Mouse (Mus musculus): Measurements from ENCODE around the gene Lrrc8c.

The Lrrc8c gene

DNA sequence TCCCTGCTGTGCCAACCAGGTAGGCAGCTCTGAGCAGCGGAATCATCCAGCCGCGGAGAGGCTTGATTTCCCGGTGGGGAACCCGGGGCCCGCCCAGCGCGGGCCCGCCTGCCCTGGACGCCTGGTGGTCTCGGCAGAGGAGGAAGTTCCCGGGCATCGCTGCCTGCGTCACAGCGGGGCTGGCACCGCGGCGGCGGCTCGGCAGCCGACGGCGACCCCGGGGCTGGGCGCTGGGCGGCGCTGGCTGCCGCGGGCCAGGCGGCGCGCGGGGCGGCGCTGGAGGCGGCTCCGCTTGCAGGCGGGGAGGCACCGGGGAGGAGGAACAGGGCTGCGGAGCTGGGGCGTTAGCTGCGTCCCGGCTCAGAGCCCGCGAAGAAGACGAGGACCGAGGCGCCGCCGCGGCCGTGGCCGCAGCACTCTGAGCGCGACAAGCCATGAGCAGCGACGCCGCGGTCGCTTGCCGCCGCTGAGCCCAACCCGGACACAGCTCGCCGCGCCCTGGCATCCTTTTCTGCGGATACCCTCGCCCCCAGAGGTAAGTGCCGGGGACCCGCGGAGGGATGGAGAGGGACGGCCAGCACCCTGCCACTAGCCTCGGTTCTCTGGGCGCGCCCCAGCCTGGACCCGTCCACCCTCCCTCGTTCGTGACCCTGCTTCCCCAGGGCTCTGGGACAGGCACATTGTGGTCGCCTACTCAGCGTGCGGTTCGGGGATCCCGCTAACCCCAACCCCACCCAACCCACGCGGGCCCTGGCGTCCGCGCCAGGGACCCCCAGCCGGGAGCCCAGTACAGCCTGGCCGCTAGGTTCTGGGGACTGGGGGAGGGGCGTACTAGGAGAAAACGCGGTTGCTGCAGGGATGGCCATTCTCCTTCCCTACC, at the start of gene Lrrc8c:
Gene Lrrc8c (plus strand): TSS at position 293 of the 880 bp plus-strand sequence.
- TF ChIP-seq CTCF (conservative IDR thresholded peaks at IDR 0.05; ENCODE audit: low read length) = no peak
- no peak for TF ChIP-seq NANOG (IDR thresholded peaks at IDR 0.05; ENCODE audit: borderline replicate concordance, low read length)
- no peak for TF ChIP-seq POU5F1 (IDR thresholded peaks at IDR 0.05; ENCODE audit: borderline replicate concordance, low read length)
- peaks cover 56% of the 10 kb centered on the region for H3K27me3 ChIP-seq (ENCODE audit: insufficient read depth, low read length)
- no peaks in the 10 kb centered on the region for H3K36me3 ChIP-seq (ENCODE audit: insufficient read depth, low read length)
- peaks cover 15% of the 10 kb centered on the region for H3K4me1 ChIP-seq (replicated peaks; ENCODE audit: low read depth, low read length)
- no peaks in the 10 kb centered on the region for H3K9me3 ChIP-seq (ENCODE audit: low read length)
- peak within 1 kb of the TSS; percentile 91 for H3K4me3 ChIP-seq (replicated peaks; ENCODE audit: low read length)

- no peaks in the 10 kb centered on the region for H3K9me3 ChIP-seq (ENCODE audit: low read length)
- H3K36me3 ChIP-seq (ENCODE audit: insufficient read depth, low read length) = no peaks in the 10 kb centered on the region
- TF ChIP-seq CTCF (conservative IDR thresholded peaks at IDR 0.05; ENCODE audit: low read length) (no peak), POU5F1 (IDR thresholded peaks at IDR 0.05; ENCODE audit: borderline replicate concordance, low read length) (no peak), NANOG (IDR thresholded peaks at IDR 0.05; ENCODE audit: borderline replicate concordance, low read length) (no peak)
- H3K4me1 ChIP-seq (replicated peaks; ENCODE audit: low read depth, low read length) = no peaks in the 10 kb centered on the region
- no peaks in the 10 kb centered on the region for H3K27me3 ChIP-seq (ENCODE audit: insufficient read depth, low read length)
- no peak overlapping the region for H3K4me3 ChIP-seq (replicated peaks; ENCODE audit: low read length)
Observed at GRCm38 (mm10) chr5:105472983-105473705, 46.0 kb upstream of the Lrrc8c start.

- peaks cover 8% of the 10 kb centered on the region; the same call in 1 of the 2 replicates for H3K4me1 ChIP-seq (replicated peaks; ENCODE audit: low read depth, low read length)
- no peak for TF ChIP-seq CTCF (conservative IDR thresholded peaks at IDR 0.05; ENCODE audit: low read length)
- no peak for TF ChIP-seq POU5F1 (IDR thresholded peaks at IDR 0.05; ENCODE audit: borderline replicate concordance, low read length)
- TF ChIP-seq NANOG (IDR thresholded peaks at IDR 0.05; ENCODE audit: borderline replicate concordance, low read length) = no peak
- no peaks in the 10 kb centered on the region for H3K9me3 ChIP-seq (ENCODE audit: low read length)
- H3K4me3 ChIP-seq (replicated peaks; ENCODE audit: low read length) = no peak overlapping the region
- H3K27me3 ChIP-seq (ENCODE audit: insufficient read depth, low read length) = peaks cover 29% of the 10 kb centered on the region
- no peaks in the 10 kb centered on the region for H3K36me3 ChIP-seq (ENCODE audit: insufficient read depth, low read length)
Observed at GRCm38 (mm10) chr5:105477527-105477926, 41.7 kb upstream of the Lrrc8c start.

GRCm38 (mm10) chr5:105479673-105480072, 39.5 kb upstream of the Lrrc8c start:
- H3K4me1 ChIP-seq (replicated peaks; ENCODE audit: low read depth, low read length) = peaks cover 8% of the 10 kb centered on the region; the same call in 1 of the 2 replicates
- H3K9me3 ChIP-seq (ENCODE audit: low read length) = no peaks in the 10 kb centered on the region
- peak overlapping the region; percentile 65 for H3K4me3 ChIP-seq (replicated peaks; ENCODE audit: low read length)
- H3K36me3 ChIP-seq (ENCODE audit: insufficient read depth, low read length) = no peaks in the 10 kb centered on the region
- H3K27me3 ChIP-seq (ENCODE audit: insufficient read depth, low read length) = peaks cover 30% of the 10 kb centered on the region
- TF ChIP-seq NANOG (IDR thresholded peaks at IDR 0.05; ENCODE audit: borderline replicate concordance, low read length) (no peak), POU5F1 (IDR thresholded peaks at IDR 0.05; ENCODE audit: borderline replicate concordance, low read length) (no peak), CTCF (conservative IDR thresholded peaks at IDR 0.05; ENCODE audit: low read length) (no peak)

- Histone ChIP-seq H3K27me3 (ENCODE audit: insufficient read depth, low read length) (peaks cover 30% of the 10 kb centered on the region), H3K36me3 (ENCODE audit: insufficient read depth, low read length) (no peaks in the 10 kb centered on the region), H3K9me3 (ENCODE audit: low read length) (no peaks in the 10 kb centered on the region), H3K4me3 (replicated peaks; ENCODE audit: low read length) (peak overlapping the region; percentile 65; the same call in 1 of the 2 replicates), H3K4me1 (replicated peaks; ENCODE audit: low read depth, low read length) (peaks cover 8% of the 10 kb centered on the region; the same call in 1 of the 2 replicates)
- TF ChIP-seq CTCF (conservative IDR thresholded peaks at IDR 0.05; ENCODE audit: low read length) (no peak), POU5F1 (IDR thresholded peaks at IDR 0.05; ENCODE audit: borderline replicate concordance, low read length) (no peak), NANOG (IDR thresholded peaks at IDR 0.05; ENCODE audit: borderline replicate concordance, low read length) (no peak)
Observed at GRCm38 (mm10) chr5:105480561-105480960, 38.6 kb upstream of the Lrrc8c start.

GRCm38 (mm10) chr5:105483632-105484031, 35.6 kb upstream of the Lrrc8c start:
- Histone ChIP-seq H3K36me3 (ENCODE audit: insufficient read depth, low read length) (no peaks in the 10 kb centered on the region), H3K27me3 (ENCODE audit: insufficient read depth, low read length) (peaks cover 30% of the 10 kb centered on the region), H3K9me3 (ENCODE audit: low read length) (no peaks in the 10 kb centered on the region), H3K4me1 (replicated peaks; ENCODE audit: low read depth, low read length) (peaks cover 8% of the 10 kb centered on the region; the same call in 1 of the 2 replicates), H3K4me3 (replicated peaks; ENCODE audit: low read length) (no peak overlapping the region)
- TF ChIP-seq CTCF (conservative IDR thresholded peaks at IDR 0.05; ENCODE audit: low read length) (no peak), NANOG (IDR thresholded peaks at IDR 0.05; ENCODE audit: borderline replicate concordance, low read length) (no peak), POU5F1 (IDR thresholded peaks at IDR 0.05; ENCODE audit: borderline replicate concordance, low read length) (no peak)

- Histone ChIP-seq H3K27me3 (ENCODE audit: insufficient read depth, low read length) (peaks cover 28% of the 10 kb centered on the region), H3K4me3 (replicated peaks; ENCODE audit: low read length) (no peak overlapping the region), H3K4me1 (replicated peaks; ENCODE audit: low read depth, low read length) (peaks cover 8% of the 10 kb centered on the region; the same call in 1 of the 2 replicates), H3K36me3 (ENCODE audit: insufficient read depth, low read length) (no peaks in the 10 kb centered on the region), H3K9me3 (ENCODE audit: low read length) (no peaks in the 10 kb centered on the region)
- no peak for TF ChIP-seq NANOG (IDR thresholded peaks at IDR 0.05; ENCODE audit: borderline replicate concordance, low read length)
- TF ChIP-seq CTCF (conservative IDR thresholded peaks at IDR 0.05; ENCODE audit: low read length) = no peak
- no peak for TF ChIP-seq POU5F1 (IDR thresholded peaks at IDR 0.05; ENCODE audit: borderline replicate concordance, low read length)
Observed at GRCm38 (mm10) chr5:105484247-105484646, 34.9 kb upstream of the Lrrc8c start.

GRCm38 (mm10) chr5:105484891-105485290, 34.3 kb upstream of the Lrrc8c start:
- Histone ChIP-seq H3K36me3 (ENCODE audit: insufficient read depth, low read length) (no peaks in the 10 kb centered on the region), H3K4me3 (replicated peaks; ENCODE audit: low read length) (no peak overlapping the region), H3K9me3 (ENCODE audit: low read length) (no peaks in the 10 kb centered on the region), H3K27me3 (ENCODE audit: insufficient read depth, low read length) (peaks cover 22% of the 10 kb centered on the region), H3K4me1 (replicated peaks; ENCODE audit: low read depth, low read length) (peaks cover 4% of the 10 kb centered on the region; the same call in 1 of the 2 replicates)
- TF ChIP-seq POU5F1 (IDR thresholded peaks at IDR 0.05; ENCODE audit: borderline replicate concordance, low read length) (no peak), NANOG (IDR thresholded peaks at IDR 0.05; ENCODE audit: borderline replicate concordance, low read length) (no peak), CTCF (conservative IDR thresholded peaks at IDR 0.05; ENCODE audit: low read length) (no peak)

All from E14TG2a.4 (cell line).